Mouse (Mus musculus): ENCODE results near the gene Spata1. TPM values are rescaled to one million over a fixed set of nuclear protein-coding genes. Genes with fewer than 3 reads are reported as not detected.

The Spata1 gene
- 2.0 and 2.9 TPM in 2 replicates for polyA plus RNA-seq (2012; rRNA removed)

GRCm38 (mm10) chr3:146499431-146500002 is at the start of gene Spata1, which contains the start of gene Gng5:
Gene Spata1, minus strand, starts transcription at chr3:146499753.
Gene Gng5, plus strand, starts transcription at chr3:146499807.
- DNase-seq (ENCODE audit: low read depth) = no peak

- DNase-seq (ENCODE audit: low read depth) = no peak
These were observed 44.1 kb upstream of the Spata1 start for GRCm38 (mm10) chr3:146543632-146544031.

- DNase-seq (ENCODE audit: low read depth) = no peak
These were observed 41.1 kb upstream of the Spata1 start for GRCm38 (mm10) chr3:146540521-146541273.

- DNase-seq (ENCODE audit: low read depth) = no peak
These were observed 35.4 kb upstream of the Spata1 start for GRCm38 (mm10) chr3:146534986-146535385.

- DNase-seq (ENCODE audit: low read depth) = no peak
These were observed 28.8 kb upstream of the Spata1 start for GRCm38 (mm10) chr3:146528335-146528734.

GRCm38 (mm10) chr3:146521652-146522020 is 22.1 kb upstream of the Spata1 start:
- DNase-seq (ENCODE audit: low read depth) = no peak

- peak; percentile 56 for DNase-seq (ENCODE audit: low read depth)
These were observed 21.5 kb upstream of the Spata1 start, which contains the start of gene Rpf1 for GRCm38 (mm10) chr3:146520798-146521651. Gene Rpf1, minus strand, starts transcription at chr3:146521429.

DNA sequence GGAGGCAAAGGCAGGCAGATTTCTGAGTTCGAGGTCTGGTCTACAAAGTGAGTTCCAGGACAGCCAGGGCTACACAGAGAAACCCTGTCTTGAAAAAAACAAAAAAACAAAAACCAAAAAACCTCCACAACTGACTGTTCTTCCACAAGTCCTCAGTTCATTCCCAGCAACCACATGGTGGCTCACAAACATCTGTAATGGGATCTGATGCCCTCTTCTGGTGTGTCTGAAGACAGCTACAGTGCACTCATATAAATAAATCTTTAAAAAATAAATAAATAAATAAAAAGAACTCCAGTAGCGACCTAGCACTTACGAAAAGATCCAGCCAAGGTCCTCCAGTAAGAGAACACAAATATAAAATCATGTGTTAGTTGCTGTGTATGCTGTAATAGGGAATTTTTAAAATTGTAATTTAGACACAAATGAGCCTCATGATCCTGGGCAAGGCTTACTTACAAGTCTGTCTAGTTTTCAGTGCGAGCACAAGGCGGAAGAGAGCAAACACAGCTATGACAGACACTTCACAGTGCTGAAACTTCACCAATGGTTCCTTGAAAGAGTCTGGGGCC is 20.8 kb upstream of the Spata1 start:
- DNase-seq (ENCODE audit: low read depth) = no peak

DNA sequence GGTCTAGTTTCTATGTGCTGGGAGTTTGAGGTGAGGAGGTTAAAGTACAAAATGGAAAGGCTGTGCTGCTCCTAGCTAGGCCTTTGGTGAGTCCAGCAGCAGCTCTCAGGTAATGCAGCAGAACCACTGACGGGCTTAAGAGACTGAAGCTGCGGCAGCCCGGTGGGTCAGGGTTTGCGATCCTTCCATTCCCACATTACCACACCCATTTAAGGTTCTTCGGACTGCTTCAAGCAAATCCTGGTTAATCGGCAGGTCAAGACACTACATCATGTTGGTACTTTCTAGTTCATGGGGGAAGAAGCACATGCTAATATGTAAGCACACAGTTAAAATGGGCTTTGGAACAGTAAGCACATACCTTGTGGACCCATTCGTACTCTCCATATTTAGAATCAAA is 7.2 kb upstream of the Spata1 start:
- DNase-seq (ENCODE audit: low read depth) = no peak

- no peak for DNase-seq (ENCODE audit: low read depth)
These were observed 2.1 kb upstream of the Spata1 start for GRCm38 (mm10) chr3:146501601-146502123.

GRCm38 (mm10) chr3:146500810-146501201 is 1.3 kb upstream of the Spata1 start:
- no peak for DNase-seq (ENCODE audit: low read depth)

- DNase-seq (ENCODE audit: low read depth) = no peak
These were observed 653 bp upstream of the Spata1 start for GRCm38 (mm10) chr3:146500003-146500809.

DNA sequence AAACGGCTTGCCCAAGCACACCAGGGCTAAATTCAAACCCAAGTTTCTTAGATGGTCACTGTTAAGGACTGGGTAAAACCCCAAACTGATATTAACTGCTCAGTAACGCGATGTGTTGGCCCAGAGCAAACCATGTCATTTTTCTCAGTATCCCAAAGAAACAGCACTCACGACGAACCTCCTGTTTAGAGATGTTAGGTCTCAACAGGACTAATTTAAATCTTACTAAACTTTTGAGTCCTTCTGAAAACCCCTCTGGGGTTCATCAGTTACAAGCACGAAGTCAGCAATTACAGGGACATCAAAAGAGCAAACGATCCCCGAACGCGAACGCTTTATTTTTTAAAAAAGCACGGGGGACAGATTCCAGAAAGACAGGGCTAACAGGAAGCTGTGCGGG is 564 bp downstream of the Spata1 start:
- no peak for DNase-seq (ENCODE audit: low read depth)

DNA sequence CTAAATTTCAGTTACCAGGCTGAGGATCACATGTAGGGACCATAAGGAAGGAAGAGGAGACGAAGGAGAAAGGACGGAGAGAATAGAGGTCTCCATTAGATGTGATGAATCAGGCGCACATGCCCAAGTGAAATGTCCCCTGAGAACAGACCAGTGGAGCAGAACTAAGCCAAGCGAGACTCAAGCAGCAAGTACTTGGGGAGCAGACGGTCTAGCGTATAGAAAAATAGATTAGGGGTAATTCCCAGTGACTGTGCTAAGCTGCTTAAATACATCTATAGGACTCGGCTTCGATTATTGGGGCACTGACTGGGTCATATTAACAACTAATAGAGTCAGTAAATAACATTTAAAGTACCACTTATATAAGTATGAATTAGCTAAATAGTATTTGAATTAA is 4.6 kb downstream of the Spata1 start:
- no peak for DNase-seq (ENCODE audit: low read depth)

GRCm38 (mm10) chr3:146486464-146486863 is 13.1 kb downstream of the Spata1 start:
- no peak for DNase-seq (ENCODE audit: low read depth)

DNA sequence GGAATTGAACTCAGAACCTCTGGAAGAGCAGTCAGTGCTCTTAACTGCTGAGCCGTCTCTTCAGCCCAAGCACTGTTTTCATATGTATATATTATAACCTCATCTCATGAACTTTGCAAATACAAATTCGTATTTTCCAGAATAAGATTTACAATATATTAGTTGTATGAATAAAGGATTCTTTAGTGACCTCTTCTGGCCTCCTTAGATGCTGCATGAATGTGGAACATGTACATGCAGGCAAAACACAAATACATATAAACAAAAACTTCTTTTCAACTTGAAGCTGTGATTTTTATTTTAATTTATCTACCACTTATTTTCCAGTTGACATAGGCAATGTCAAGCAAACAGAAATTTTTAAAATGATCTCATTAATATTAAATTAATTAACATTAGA is 17.5 kb downstream of the Spata1 start:
- no peak for DNase-seq (ENCODE audit: low read depth)

- no peak for DNase-seq (ENCODE audit: low read depth)
These were observed 25.1 kb downstream of the Spata1 start for GRCm38 (mm10) chr3:146474428-146474827.

DNA sequence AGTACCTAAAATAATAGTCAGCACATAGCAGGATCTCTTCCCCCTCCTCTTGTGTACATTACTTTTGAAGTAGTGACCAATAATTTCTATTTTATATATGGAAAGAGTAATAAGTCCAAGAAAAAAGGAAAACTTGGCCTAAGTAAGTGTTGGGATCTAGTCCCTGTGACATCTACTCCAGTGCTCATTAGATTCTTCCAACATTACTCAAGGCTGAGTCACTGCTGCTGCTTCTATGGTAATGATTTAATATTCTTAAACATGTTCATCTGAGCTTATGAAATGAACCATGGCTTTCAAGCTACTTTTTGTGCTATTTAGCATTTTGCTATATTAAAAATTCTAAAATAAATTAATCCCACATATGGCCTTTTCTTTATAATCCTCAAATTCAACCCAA is 25.8 kb downstream of the Spata1 start:
- no peak for DNase-seq (ENCODE audit: low read depth)

- DNase-seq (ENCODE audit: low read depth) = no peak
These were observed 26.9 kb downstream of the Spata1 start for GRCm38 (mm10) chr3:146472657-146473056.

GRCm38 (mm10) chr3:146469226-146469625 is 30.3 kb downstream of the Spata1 start:
- DNase-seq (ENCODE audit: low read depth) = no peak

DNA sequence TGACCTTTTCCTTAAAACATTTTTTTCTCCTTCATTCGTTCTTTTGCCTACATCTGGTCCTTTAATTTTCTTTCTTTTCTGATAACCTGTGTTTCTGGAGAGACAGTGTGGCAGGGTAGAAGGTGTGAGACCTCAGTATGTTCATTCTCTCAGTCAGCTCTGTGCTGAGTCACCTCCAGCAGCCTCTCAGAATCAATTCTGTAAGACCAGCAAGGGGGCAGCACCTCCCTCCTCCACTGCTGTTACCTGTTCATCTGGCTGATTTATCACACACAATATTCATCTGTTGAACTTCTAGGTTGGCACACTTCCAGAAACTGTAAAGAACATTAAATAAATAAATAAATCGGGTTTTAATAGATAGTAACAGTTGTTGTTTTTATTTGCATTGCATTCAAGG is 36.6 kb downstream of the Spata1 start:
- DNase-seq (ENCODE audit: low read depth) = no peak
